Mouse (Mus musculus) olfactory bulb, adult 2 months (tissue): ENCODE measurements around the gene Fyb2.

Experiments used
- CTCF ChIP-seq: fragments of 200-500 bp; IDR thresholded peaks from 2 replicates; pipeline ENCODE4 v1.5.1; 2012; ENCODE audit warnings: low read depth, mild to moderate bottlenecking, low read length, moderate library complexity; ENCODE audit not compliant: insufficient read depth
- POLR2A ChIP-seq: fragments of 200-500 bp; IDR thresholded peaks from 2 replicates; pipeline ENCODE4 v1.6.1; 2012; ENCODE audit warnings: mild to moderate bottlenecking, low read depth, low read length, moderate library complexity; ENCODE audit not compliant: insufficient read depth

DNA sequence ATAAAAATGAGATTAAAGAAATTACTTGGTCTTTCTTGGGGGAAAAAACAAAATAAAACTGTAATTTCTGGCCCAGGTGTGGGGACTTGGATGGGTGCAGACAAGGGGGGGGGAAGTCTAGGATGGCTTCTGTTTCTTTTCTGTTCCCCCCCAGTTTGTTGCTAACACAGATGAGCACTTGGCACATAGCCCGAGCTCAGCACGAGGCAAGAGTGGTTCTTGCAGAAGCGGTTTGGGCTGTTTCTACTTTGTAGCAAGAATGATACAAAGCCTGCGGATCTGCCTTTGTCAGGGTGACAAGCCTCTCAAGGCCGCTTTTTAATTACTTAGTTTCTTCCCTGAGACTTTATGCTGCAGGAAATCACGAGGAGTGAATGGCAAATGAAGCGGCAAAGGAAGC lies 43.4 kb downstream of the Fyb2 start:
- TF ChIP-seq POLR2A (no peak), CTCF (no peak)
